Mouse (Mus musculus) liver, postnatal 0 days (tissue): ENCODE measurements around the gene Id2.

Experiments
- CTCF ChIP-seq: sonication (generic); IDR thresholded peaks from 2 replicates; pipeline ENCODE4 v1.5.1; 2016; ENCODE audit warnings: antibody characterized with exemption, low read depth
- EP300 ChIP-seq: IDR thresholded peaks from 2 replicates; pipeline ENCODE4 v1.6.1; 2016; ENCODE audit warnings: antibody characterized with exemption, low read depth, mild to moderate bottlenecking

DNA sequence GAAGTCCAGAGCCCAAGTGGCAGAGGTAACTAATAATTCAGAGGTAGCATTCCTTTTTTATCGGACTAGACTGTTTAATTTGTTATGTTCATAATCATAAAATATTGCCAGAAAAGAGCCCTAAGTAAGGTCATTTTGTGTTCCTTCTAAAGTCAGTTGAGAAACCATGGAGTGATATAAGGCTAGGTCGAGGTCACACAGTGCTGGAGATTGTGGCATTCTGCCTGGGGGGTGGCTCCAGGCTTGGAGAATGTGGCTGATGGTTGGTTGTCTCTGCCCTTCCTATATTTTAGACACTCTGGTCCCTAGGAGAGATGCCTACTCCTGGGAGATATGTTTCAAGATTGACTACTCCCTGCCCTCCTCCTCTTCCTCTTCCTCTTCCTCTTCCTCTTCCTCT is 16.4 kb upstream of the Id2 start:
- no peak for TF ChIP-seq CTCF
- no peak for TF ChIP-seq EP300
